Mouse (Mus musculus): ENCODE data around the gene Ankrd12. TPM values are rescaled to one million over a fixed set of nuclear protein-coding genes. Genes with fewer than 3 reads are reported as not detected.

Gene Ankrd12
- 31.4 TPM for polyA plus RNA-seq (2014; fragmentation: Illumina TruSeq; extraction: RNeasy Lipid Tissue Mini Kit (QIAGEN cat#74804); ENCODE audit: low read depth, low replicate concordance)

GRCm38 (mm10) chr17:66076934-66077333 lies at the start of gene Ankrd12:
TSS of gene Ankrd12 (minus strand) at chr17:66077089.

GRCm38 (mm10) chr17:66123066-66123815 lies 46.4 kb upstream of the Ankrd12 start, which contains the start of gene Ddx11:
TSS of gene Ddx11 (plus strand) at chr17:66123520.

GRCm38 (mm10) chr17:66111402-66111959 lies 34.6 kb upstream of the Ankrd12 start, which contains the start of gene Washc1:
TSS of gene Washc1 (plus strand) at chr17:66111545.

GRCm38 (mm10) chr17:66101380-66102330 lies 24.8 kb upstream of the Ankrd12 start, which contains the start of gene Ndufv2:
TSS of gene Ndufv2 (minus strand) at chr17:66101559.

GRCm38 (mm10) chr17:65950622-65951404 lies 126.1 kb downstream of the Ankrd12 start, which contains the start of gene Twsg1:
TSS of gene Twsg1 (minus strand) at chr17:65951226.

Other genes with a start within 250 kb of the Ankrd12 start
- gene Ralbp1, start 191.3 kb downstream of the Ankrd12 start, polyA plus RNA-seq (2014; fragmentation: Illumina TruSeq; extraction: RNeasy Lipid Tissue Mini Kit (QIAGEN cat#74804); ENCODE audit: low read depth, low replicate concordance), result 36.5 TPM
- 167 TPM for gene Twsg1, start 125.9 kb downstream of the Ankrd12 start, polyA plus RNA-seq (2014; fragmentation: Illumina TruSeq; extraction: RNeasy Lipid Tissue Mini Kit (QIAGEN cat#74804); ENCODE audit: low read depth, low replicate concordance)
- gene Ndufv2, start 24.5 kb upstream of the Ankrd12 start, polyA plus RNA-seq (2014; fragmentation: Illumina TruSeq; extraction: RNeasy Lipid Tissue Mini Kit (QIAGEN cat#74804); ENCODE audit: low read depth, low replicate concordance), result 1,164 TPM
- gene Washc1, start 34.5 kb upstream of the Ankrd12 start, polyA plus RNA-seq (2014; fragmentation: Illumina TruSeq; extraction: RNeasy Lipid Tissue Mini Kit (QIAGEN cat#74804); ENCODE audit: low read depth, low replicate concordance), result 1.4 TPM
- 0.73 TPM for gene Ddx11, start 46.4 kb upstream of the Ankrd12 start, polyA plus RNA-seq (2014; fragmentation: Illumina TruSeq; extraction: RNeasy Lipid Tissue Mini Kit (QIAGEN cat#74804); ENCODE audit: low read depth, low replicate concordance)

Data from kidney, adult 10 weeks (tissue).